ENCODE assay signal across 16 mouse cellular contexts in genomic region chr6:142530378-142530777, GRCm38 (mm10). TPM values are rescaled to one million over a fixed set of nuclear protein-coding genes. Genes with fewer than 3 reads are reported as not detected.
DNase-seq lines count a peak whose midpoint lies in the region; ATAC-seq and TF ChIP-seq lines count a peak whose summit lies in the region.
"Had no signal": no experiment of that assay in that cellular context is flagged by ENCODE, and none has a peak within 500 bp of the region (broad histone marks: within the 10 kb centered on the region; RNA-seq: fewer than 3 reads in every experiment).

No protein-coding gene starts in this region.

- no peak for ATAC-seq in lung, embryonic 15.5 days (ENCODE audit: borderline replicate concordance, extremely low read depth, low FRiP score, low TSS enrichment)
- peak; percentile 79 for ATAC-seq in liver, postnatal 0 days
- ATAC-seq in megakaryocyte, adult 5-6 weeks (ENCODE audit: poor library complexity, severe bottlenecking), result no peak
- ATAC-seq: forebrain, embryonic 15.5 days had no signal

- H3K36me3 ChIP-seq in lung, embryonic 15.5 days, result no peaks in the 10 kb centered on the region
- no peaks in the 10 kb centered on the region for H3K36me3 ChIP-seq in liver, postnatal 0 days (replicated peaks; ENCODE audit: insufficient read depth, low read length)
- H3K36me3 ChIP-seq: embryonic facial prominence, embryonic 12.5 days; forebrain, embryonic 15.5 days had no signal

- DNase-seq in adrenal gland, postnatal 14 days, result peak; percentile 36
- DNase-seq in adrenal gland, adult 8-10 months, result no peak
- no peak for DNase-seq in lung, adult 18-20 months
- no peak for DNase-seq in liver, postnatal 0 days
- DNase-seq in left cerebral cortex, adult 18-20 months (ENCODE audit: low spot score in 2 of 2), result no peak
- DNase-seq in T-cell, adult 2 months (ENCODE audit: low spot score), result no peak
- DNase-seq: cerebellum, adult 8-10 months; heart, adult 18-20 months; thymus, postnatal 25 days had no signal

- no peak overlapping the region for H3K4me2 ChIP-seq in lung, embryonic 15.5 days
- no peak overlapping the region for H3K4me2 ChIP-seq in liver, postnatal 0 days (ENCODE audit: low read depth, low read length)
- H3K4me2 ChIP-seq: embryonic facial prominence, embryonic 12.5 days; forebrain, embryonic 15.5 days had no signal

- peaks cover 12% of the 10 kb centered on the region for H3K4me1 ChIP-seq in lung, embryonic 15.5 days
- peaks cover 21% of the 10 kb centered on the region; the same call in 1 of the 2 replicates for H3K4me1 ChIP-seq in liver, postnatal 0 days (ENCODE audit: insufficient read depth)
- H3K4me1 ChIP-seq: forebrain, embryonic 15.5 days had no signal

- H3K9ac ChIP-seq in lung, embryonic 15.5 days, result no peak overlapping the region
- no peak overlapping the region for H3K9ac ChIP-seq in liver, postnatal 0 days (replicated peaks)
- H3K9ac ChIP-seq: embryonic facial prominence, embryonic 12.5 days; forebrain, embryonic 15.5 days had no signal

- H3K27me3 ChIP-seq in lung, embryonic 15.5 days, result no peaks in the 10 kb centered on the region
- H3K27me3 ChIP-seq in liver, postnatal 0 days (ENCODE audit: insufficient read depth, low read length), result no peaks in the 10 kb centered on the region
- H3K27me3 ChIP-seq: embryonic facial prominence, embryonic 12.5 days; forebrain, embryonic 15.5 days had no signal

- peak overlapping the region; percentile 25; the same call in 1 of the 2 replicates for H3K27ac ChIP-seq in lung, embryonic 15.5 days
- no peak overlapping the region; the same call in 1 of the 2 replicates for H3K27ac ChIP-seq in liver, postnatal 0 days (ENCODE audit: low read depth)
- H3K27ac ChIP-seq: embryonic facial prominence, embryonic 12.5 days; forebrain, embryonic 15.5 days had no signal

- 38% methylated on average over 5 of the region's 5 CpGs for WGBS in lung, embryonic 15.5 days
- 45% methylated on average over 5 of the region's 5 CpGs for WGBS in liver, postnatal 0 days (ENCODE audit: insufficient replicate concordance)

- TF ChIP-seq EP300 in liver, postnatal 0 days (IDR thresholded peaks at IDR 0.05; ENCODE audit: low read depth), result peak; percentile 76

- H3K4me3 ChIP-seq in lung, embryonic 15.5 days, result no peak overlapping the region
- H3K4me3 ChIP-seq in liver, postnatal 0 days (ENCODE audit: low read depth, low read length), result no peak overlapping the region
- H3K4me3 ChIP-seq: embryonic facial prominence, embryonic 12.5 days; forebrain, embryonic 15.5 days had no signal

- no peaks in the 10 kb centered on the region for H3K9me3 ChIP-seq in lung, embryonic 15.5 days
- H3K9me3 ChIP-seq in liver, postnatal 0 days (ENCODE audit: low read length), result no peaks in the 10 kb centered on the region
- H3K9me3 ChIP-seq: embryonic facial prominence, embryonic 12.5 days; forebrain, embryonic 15.5 days had no signal

- no peak for TF ChIP-seq CTCF in liver, postnatal 0 days (IDR thresholded peaks at IDR 0.05; ENCODE audit: low read depth)

RNA-seq across cellular contexts. Expression of gene Ldhb, which starts 22.6 kb away (rescaled TPM):
- 446 and 476 TPM in 2 replicates for total RNA-seq in adrenal gland, postnatal 14 days (2021)
- 100 to 1,000 TPM; 147 to 183 (median 159) TPM for total RNA-seq in adrenal gland, adult 8-10 months (2022)
- 252 and 254 TPM in 2 replicates for polyA plus RNA-seq in lung, embryonic 15.5 days (2015; fragmentation: Nextera tagmentation; extraction: Ambion mirVana)
- 12.9 and 16.9 TPM in 2 replicates for polyA plus RNA-seq in liver, postnatal 0 days (2015; fragmentation: Nextera tagmentation; extraction: Ambion mirVana)
- total RNA-seq in left cerebral cortex, adult 18-20 months (2021), result 100 to 1,000 TPM; 874 to 889 TPM
- total RNA-seq in megakaryocyte, adult 5-6 weeks (2015), result 38.8 and 41.7 TPM in 2 replicates
- 26.8 and 28.5 TPM in 2 replicates for total RNA-seq in megakaryocyte, adult 5-6 weeks (2017)

RNA-seq across cellular contexts. Expression of gene Kcnj8, which starts 41.0 kb away (rescaled TPM):
- 20.5 and 24.1 TPM in 2 replicates for total RNA-seq in adrenal gland, postnatal 14 days (2021)
- total RNA-seq in adrenal gland, adult 8-10 months (2022), result 10 to 100 TPM in 2 of 4 experiments, 1 to 10 TPM in 2; 8.3 to 11.8 (median 10.1) TPM
- polyA plus RNA-seq in lung, embryonic 15.5 days (2015; fragmentation: Nextera tagmentation; extraction: Ambion mirVana), result 18.3 and 19.7 TPM in 2 replicates
- 5.6 and 6.2 TPM in 2 replicates for polyA plus RNA-seq in liver, postnatal 0 days (2015; fragmentation: Nextera tagmentation; extraction: Ambion mirVana)
- 1 to 10 TPM; 2.3 to 2.5 TPM for total RNA-seq in left cerebral cortex, adult 18-20 months (2021)
- 0.36 TPM in 1 of 2 replicates, not detected in the other for total RNA-seq in megakaryocyte, adult 5-6 weeks (2015)
- 0.12 and 0.40 TPM in 2 replicates for total RNA-seq in megakaryocyte, adult 5-6 weeks (2017)

RNA-seq across cellular contexts. Expression of gene Gys2, which starts 57.5 kb away (rescaled TPM):
- total RNA-seq in adrenal gland, postnatal 14 days (2021), result 4.3 and 15.7 TPM in 2 replicates
- 10 to 100 TPM in 1 of 4 experiments, 1 to 10 TPM in 3; 1.4 to 10.7 (median 5.0) TPM for total RNA-seq in adrenal gland, adult 8-10 months (2022)
- polyA plus RNA-seq in lung, embryonic 15.5 days (2015; fragmentation: Nextera tagmentation; extraction: Ambion mirVana), result 0.10 and 0.36 TPM in 2 replicates
- polyA plus RNA-seq in liver, postnatal 0 days (2015; fragmentation: Nextera tagmentation; extraction: Ambion mirVana), result 90.8 and 92.7 TPM in 2 replicates
- total RNA-seq in left cerebral cortex, adult 18-20 months (2021), result not detected
- total RNA-seq in megakaryocyte, adult 5-6 weeks (2015), result not detected in 2 replicates
- not detected in 2 replicates for total RNA-seq in megakaryocyte, adult 5-6 weeks (2017)
- total RNA-seq: midbrain, postnatal 0 days; neutrophil, adult 5-6 weeks had no signal
- polyA plus RNA-seq: embryonic facial prominence, embryonic 12.5 days; forebrain, embryonic 15.5 days; limb, embryonic 11.5 days had no signal
